Mouse (Mus musculus) layer of hippocampus, adult 11-12 months (tissue): Measurements from ENCODE around the gene Aadac.

ENCODE experiments used
- DNase-seq: peaks from one replicate; pipeline ENCODE4 v3.0.0; 2022; ENCODE audit warnings: low spot score

The Aadac gene

DNA sequence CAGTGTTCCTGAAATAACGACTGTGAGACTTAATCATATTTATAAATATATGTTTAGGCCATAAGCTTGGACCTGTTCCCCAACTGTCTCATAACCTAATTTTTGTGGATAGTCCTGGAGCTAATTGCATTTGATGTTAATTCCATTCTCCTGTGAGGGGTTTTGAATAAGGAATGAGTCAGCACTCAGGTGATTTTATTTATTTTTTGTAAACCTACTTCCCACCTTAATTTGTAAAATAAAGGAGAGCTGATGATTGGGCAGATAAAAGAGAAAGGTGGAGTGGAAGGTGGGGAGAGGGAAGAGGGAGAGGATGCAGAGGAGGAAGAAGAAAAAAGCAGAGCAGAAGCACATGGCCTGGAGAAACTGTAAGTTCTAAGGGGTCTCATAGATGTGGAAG lies at the start of gene Aadac:
Gene Aadac (plus strand): TSS at position 301 of the 400 bp plus-strand sequence.
- no peak for DNase-seq

DNA sequence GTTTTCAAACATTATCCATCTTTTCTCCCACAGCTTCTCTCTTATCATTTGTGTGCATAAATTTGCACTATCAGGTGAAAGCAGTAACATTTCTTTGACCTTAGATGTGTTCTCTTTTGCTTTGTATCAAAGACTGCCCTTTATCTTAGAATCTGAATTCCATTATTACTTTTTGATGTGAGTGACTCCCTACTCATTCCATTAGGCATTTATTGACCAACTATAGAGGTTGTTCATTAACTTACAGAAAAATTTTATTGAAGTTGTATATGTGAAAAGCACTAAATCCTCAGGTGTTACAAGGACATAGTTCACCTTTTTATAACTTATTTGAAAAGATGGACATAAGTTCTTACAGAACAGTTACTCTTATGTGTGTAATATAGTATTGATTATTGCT lies 21.9 kb upstream of the Aadac start:
- DNase-seq, result no peak

DNA sequence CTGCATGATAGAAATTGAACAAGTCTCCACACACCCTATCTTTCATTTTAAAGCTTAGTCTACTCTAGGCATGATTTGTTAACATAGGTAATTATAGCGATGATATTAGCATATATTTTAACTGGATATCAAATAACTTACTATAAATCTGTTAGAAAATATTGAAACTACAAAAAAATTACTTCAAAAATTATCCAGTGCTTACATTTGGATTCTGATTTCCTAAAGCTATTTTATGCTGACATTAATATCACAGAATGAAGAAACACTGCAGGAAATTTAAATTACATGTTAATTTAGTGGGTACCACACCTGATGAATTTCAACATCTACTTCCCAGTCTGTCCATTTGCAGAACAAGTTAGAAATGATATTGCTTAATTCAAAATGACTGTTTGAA lies 19.1 kb upstream of the Aadac start, which contains the start of gene Aadacl2:
Gene Aadacl2 (plus strand): TSS at position 301 of the 400 bp plus-strand sequence.
- DNase-seq, result no peak

DNA sequence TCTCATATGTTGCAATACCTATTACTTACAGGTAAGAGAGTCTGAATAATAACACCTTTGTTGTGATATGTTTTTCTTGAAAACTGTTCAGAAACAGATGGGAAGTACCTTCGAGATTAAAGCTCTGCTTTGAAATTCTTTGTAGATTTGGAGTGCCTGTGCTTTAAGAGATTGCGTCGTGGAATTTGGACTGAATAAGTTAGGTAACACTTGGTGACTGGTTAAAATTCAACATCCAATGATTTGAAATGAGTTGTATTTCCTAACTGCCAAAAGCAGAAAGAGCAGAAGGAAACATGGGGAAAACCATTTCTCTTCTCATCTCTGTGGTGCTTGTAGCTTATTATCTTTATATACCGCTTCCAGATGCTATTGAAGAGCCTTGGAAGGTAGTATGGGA lies 6.0 kb downstream of the Aadac start:
- no peak for DNase-seq

DNA sequence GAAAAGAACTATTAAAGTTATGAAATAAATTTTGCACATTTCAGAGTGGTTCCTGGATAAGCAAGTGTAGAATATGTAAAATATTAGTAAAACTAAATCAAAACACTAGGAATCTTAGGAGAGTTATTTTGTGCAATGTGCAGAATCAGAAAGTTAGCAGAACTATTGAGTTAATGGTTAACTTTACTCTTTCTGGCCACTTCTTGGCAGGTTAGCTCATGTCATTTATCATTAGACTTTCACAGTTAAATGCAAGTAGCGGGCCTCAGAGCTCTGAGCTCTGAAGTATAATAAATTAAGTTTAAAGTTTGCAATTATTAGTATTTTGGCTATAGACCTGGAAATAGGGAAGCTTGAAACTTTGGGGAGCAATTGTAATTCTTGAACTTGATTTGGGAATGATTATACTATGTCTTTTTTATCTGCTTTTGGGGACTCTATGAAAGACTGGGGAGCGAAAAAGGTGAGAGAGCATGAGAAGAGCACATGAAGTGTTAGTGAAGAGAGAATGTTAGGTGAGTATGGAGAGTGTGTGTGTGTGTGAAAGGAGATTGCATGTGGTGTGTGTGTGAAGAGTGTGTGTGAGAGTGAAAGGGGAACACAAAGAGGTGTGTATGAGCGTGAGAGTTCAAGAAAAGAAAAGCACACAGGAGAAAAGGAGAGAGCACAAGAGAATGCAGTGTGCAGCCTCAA lies 20.9 kb downstream of the Aadac start:
- no peak for DNase-seq

DNA sequence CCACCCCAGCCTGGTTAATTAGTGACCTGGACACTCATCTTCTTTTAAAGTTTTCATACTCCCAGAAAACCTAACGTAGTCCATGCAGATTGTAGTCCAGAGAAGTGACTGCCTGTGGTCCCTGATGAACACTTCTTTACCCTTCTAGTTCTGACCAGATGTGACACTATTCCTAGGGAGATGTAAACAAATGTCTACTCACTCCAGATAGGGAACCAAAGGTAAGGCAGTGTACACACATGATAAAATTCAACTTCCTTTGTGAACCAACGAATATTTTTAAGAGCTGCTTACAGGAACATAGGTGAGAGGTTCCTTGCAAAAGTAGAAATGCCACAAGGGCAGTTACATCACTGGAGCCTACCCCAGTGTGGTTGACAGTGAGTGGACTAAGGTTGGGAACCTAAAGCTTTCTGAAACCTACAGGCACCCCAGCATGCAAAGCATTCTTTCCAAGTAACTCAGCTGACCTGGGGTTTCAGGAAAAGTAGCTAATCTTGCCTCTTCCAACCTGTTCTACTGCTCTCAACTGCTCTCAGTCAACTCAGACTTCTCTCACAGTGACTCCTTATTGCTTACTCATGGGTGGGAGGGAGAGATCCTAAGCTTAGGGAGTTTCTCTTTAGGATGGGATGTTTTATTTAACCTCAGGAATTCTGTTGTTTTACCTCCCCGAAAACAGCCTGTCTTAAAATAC lies 27.9 kb downstream of the Aadac start:
- DNase-seq, result no peak

DNA sequence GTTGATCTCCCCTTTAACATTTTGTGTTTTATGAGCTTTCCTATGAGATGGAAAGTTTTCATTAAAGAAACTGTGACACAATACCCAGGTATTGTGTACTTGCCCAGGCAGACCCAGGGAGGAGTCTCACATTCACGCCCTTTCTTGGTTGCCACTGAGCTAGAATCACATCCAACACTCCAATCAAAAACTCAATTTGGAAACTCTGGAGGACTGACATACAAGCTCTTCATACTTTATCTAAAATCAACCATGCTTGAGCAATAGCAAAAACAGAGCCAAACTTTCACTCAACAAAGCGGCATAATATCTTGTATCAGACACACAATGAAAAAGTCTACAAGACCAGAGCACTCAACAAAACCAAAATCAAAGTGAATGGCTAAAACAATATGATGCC lies 28.4 kb downstream of the Aadac start:
- no peak for DNase-seq

DNA sequence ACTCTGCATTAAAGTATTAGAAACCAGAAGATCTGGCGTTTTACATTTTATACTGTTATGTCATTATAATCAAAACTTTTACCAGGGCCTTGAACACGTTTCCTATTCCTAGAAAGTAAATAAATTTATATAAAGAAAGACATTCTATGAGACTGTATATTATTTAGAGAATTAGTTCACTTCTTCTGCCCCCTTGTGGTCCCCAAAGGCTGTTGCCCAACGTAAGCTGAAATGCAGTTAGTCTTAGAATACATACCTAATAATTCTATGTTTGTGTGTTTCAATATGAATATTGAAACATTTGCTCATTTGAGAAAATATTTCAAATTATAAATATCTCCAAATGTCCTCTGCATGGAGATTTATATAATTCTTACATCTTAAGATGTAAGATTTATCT lies 30.9 kb downstream of the Aadac start:
- no peak for DNase-seq

DNA sequence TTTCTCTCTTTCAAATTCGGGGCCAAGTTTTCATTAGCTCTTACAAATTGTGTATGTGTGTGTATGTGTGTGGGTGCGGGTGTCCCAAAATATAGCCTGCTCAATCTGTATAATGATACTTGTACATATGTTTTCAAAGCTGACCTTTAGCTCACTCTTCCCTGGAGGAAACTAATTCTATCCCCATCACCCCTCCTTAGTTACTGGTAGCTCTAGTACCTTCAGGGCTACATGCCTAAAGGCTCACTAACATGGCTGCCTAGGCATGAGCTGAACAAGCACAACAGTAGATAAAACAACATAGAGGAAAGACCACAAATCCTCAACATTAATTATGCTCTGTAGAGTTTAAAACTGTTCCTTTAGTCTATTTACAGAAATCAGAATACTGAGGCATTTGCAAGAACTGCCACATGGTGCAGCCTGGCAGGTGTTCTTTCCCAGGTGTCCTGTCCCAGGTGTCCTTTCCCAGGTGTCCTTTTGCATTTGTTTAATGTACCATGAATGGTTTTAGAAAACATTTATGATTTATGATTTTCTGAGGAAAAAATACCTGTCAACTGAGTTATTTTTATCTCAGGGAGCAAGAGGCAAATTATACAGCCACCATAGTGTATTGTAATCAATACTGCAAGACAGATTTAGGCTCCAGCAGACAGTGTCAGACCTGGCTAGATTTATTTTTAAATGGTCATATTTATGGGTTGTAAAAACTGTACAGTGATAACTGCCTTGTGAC lies 31.7 kb downstream of the Aadac start:
- DNase-seq, result no peak

DNA sequence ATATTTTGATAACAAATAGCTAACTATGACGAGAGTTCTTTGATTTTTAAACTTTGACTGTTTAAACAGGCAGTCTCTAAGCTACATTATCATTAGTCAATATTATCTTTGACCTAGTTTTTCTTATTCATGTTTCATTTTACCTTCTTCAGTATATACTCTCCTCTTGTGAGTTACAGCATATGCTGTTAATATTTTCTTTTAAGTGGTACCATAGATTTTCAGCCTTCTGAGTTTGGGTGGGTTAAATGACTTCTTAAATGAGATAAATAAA lies 32.2 kb downstream of the Aadac start:
- no peak for DNase-seq

DNA sequence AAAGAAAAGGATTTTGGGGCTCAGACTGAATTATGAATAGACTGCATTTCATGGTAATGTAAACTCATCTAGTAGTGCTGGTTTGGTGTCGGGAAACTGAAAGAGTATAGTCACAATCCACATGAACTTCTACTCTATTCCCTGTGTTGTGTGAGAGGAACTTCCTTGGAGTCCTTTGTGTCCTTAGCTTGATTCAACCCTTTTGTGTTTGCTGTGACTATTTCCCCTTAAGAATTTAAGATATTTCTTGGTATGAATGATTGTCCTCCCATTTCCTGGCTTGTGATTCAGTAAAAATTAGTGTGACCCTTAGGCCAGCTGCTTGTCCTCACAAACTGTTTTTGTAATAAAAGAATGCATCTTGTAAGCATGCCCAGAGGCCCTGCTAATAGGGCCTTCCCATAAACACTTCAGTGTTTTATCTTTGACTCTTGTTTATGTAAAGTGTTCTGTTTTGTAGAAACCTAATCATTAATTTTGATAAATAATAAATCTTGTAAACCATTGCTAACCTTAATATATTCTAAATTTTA lies 53.4 kb downstream of the Aadac start:
- DNase-seq, result no peak

DNA sequence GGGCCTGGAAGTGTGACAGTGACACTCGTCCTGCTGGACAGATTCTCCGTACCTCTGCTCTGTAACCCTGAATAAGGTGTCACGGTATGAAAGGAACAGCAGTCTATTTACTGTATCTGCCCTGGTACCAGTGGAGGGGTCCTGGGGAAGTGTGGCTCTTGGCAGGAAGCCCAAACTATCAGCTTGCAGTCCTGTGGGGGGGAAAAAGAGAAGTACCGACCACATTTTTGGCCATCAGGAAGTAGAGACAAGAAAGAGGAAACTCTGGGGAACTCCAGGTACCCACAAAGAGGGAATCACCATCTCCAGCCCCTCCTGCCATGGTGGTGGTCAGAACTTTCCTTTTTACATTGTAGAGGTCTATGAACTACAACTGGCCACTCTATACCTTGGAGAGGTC lies 55.1 kb downstream of the Aadac start:
- peak; percentile 21 for DNase-seq

DNA sequence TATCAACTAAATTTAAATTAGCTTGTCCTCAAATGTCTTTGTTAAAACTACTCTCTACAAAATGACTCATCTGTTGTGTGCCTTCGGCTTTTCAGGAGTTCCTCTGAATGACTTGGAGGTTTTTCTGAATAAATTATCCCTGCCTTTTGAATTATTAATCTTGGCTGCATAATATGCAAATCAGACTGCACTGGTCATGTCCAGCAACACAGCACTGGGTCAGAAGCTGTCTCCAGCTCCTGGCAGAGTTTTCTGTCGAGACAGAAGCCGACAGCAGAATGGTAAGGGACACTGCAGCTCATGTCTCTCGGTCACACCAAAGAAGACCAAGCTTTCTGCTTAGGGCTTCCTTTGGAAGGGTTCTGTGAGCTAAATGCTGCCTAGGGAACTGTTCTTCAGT lies 56.1 kb downstream of the Aadac start, which contains the start of gene Sucnr1:
Gene Sucnr1 (plus strand): TSS at position 222 of the 400 bp plus-strand sequence.
- no peak for DNase-seq

DNA sequence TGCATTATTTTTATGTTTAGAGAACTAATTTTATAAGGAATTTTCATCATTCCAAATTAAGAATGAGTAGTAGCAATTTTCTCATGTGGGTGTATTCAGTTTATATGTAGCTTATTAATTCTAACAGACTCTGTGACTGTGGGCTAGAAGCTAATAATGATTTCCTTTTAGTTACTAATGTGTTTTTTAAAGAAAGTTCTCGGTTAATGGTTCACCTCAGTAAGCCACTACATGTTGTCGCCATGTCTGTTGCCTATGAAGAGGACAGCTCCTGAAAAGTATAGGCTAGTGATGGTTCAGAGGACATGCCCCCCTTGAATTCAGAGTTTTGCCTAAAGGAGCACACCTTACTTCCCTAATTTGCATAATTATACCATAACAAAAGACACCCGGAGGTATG lies 57.2 kb downstream of the Aadac start:
- DNase-seq, result no peak

DNA sequence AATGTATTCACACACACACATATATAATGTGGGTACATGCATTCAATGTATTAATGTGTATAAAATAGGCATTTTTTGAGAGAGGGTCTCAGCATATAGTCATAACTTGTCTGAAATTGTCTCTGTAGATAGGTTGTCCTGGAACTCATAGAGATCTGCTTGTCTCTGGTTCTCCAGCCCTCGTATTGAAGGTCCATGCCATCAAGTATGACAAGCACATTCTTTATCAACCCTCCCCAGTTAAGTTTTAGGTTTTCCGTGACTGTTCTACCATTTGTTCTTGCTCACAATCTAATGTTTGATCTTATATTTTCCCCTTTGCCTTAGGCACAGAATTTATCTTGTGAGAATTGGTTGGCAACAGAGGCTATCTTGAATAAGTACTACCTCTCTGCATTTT lies 60.2 kb downstream of the Aadac start:
- no peak for DNase-seq
